Mouse (Mus musculus): ENCODE data around the gene Ascl5. TPM values are rescaled to one million over a fixed set of nuclear protein-coding genes. Genes with fewer than 3 reads are reported as not detected.

Gene Ascl5
- total and polyA plus RNA-seq, 3 experiments: not detected

DNA sequence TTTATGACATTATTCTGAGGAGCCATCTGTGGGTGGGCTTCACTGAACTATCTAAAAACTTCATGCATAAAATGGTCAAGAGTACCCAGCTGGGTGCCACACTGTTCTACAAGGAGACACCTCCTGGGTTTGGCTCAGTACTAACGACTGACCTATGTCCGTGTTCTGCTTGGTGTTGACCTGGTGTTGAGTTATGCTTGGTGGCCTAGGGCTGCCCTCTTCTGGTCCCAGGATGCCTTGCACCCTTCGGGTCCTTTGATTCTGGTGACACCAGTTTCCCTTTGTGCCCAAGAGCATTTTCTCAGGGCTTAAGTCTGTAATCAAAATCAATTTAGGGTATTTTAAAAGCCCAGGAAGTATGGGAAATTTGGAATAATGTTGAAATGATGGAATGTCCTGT lies 25.5 kb downstream of the Ascl5 start:
- Histone ChIP-seq H3K27me3 (ENCODE audit: control insufficient read depth in 1 of 2, insufficient read depth in 2 of 2, low read length in 2 of 2) (no peaks in the 10 kb centered on the region; a peak in 1 of 4 replicates), H3K9me3 (replicated peaks; ENCODE audit: insufficient read depth, low read length) (no peaks in the 10 kb centered on the region), H3K36me3 (ENCODE audit: control insufficient read depth in 1 of 2, insufficient read depth in 2 of 2, low read length in 2 of 2) (no peaks in the 10 kb centered on the region), H3K27ac (ENCODE audit: control insufficient read depth, low read depth, low read length) (no peak overlapping the region), H3K9ac (ENCODE audit: control insufficient read depth, low read depth, low read length, poor library complexity, severe bottlenecking) (no peak overlapping the region), H3K4me1 (ENCODE audit: control insufficient read depth in 1 of 2, insufficient read depth in 2 of 2, low read length in 2 of 2) (no peaks in the 10 kb centered on the region), H3K79me2 (ENCODE audit: control insufficient read depth, insufficient read depth, low read length, poor library complexity) (no peaks in the 10 kb centered on the region), H3K4me3 (ENCODE audit: control insufficient read depth in 1 of 2, insufficient read depth in 1 of 2, low read depth in 2 of 2, low read length in 2 of 2) (no peak overlapping the region)
- TF ChIP-seq MAZ (IDR thresholded peaks at IDR 0.05; ENCODE audit: low read depth, low read length): no peak
- TF ChIP-seq ZNF384 (IDR thresholded peaks at IDR 0.05; ENCODE audit: low read depth, low read length): no peak
- no peak for TF ChIP-seq GABPA (IDR thresholded peaks at IDR 0.05; ENCODE audit: low read depth, low read length)
- TF ChIP-seq ZC3H11A (IDR thresholded peaks at IDR 0.05; ENCODE audit: low read depth, low read length): peak; percentile 48
- TF ChIP-seq TAL1 (IDR thresholded peaks at IDR 0.05; ENCODE audit: low read length): no peak
- TF ChIP-seq CTCF (IDR thresholded peaks at IDR 0.05 in 2 of 3, conservative IDR thresholded peaks at IDR 0.05 in 1 of 3; ENCODE audit: control insufficient read depth in 1 of 3, insufficient read depth in 1 of 3, low read depth in 2 of 3, low read length in 3 of 3, poor library complexity in 1 of 3, severe bottlenecking in 1 of 3): peak; percentile 61 to 81 (median 73)
- no peak for TF ChIP-seq ELF1 (IDR thresholded peaks at IDR 0.05; ENCODE audit: low read depth, low read length)
- TF ChIP-seq USF2 (IDR thresholded peaks at IDR 0.05; ENCODE audit: borderline replicate concordance in 1 of 2, insufficient read depth in 1 of 2, low read depth in 1 of 2, low read length in 2 of 2): no peak
- TF ChIP-seq GATA1 (IDR thresholded peaks at IDR 0.05; ENCODE audit: low read depth, low read length): no peak
- TF ChIP-seq BHLHE40 (IDR thresholded peaks at IDR 0.05; ENCODE audit: borderline replicate concordance, low read depth, low read length): no peak
- TF ChIP-seq RAD21 (IDR thresholded peaks at IDR 0.05; ENCODE audit: low read depth, low read length): peak; percentile 71
- TF ChIP-seq CHD1 (IDR thresholded peaks at IDR 0.05; ENCODE audit: low read depth, low read length): no peak
- no peak for TF ChIP-seq USF1 (IDR thresholded peaks at IDR 0.05; ENCODE audit: low read depth, low read length)
- no peak for TF ChIP-seq ZKSCAN1 (IDR thresholded peaks at IDR 0.05; ENCODE audit: low read depth, low read length)
- TF ChIP-seq UBTF (IDR thresholded peaks at IDR 0.05; ENCODE audit: borderline replicate concordance, insufficient read depth, low read depth, low read length): no peak
- no peak for TF ChIP-seq MAFK (IDR thresholded peaks at IDR 0.05; ENCODE audit: borderline replicate concordance, low read depth, low read length)
- no peak for TF ChIP-seq HCFC1 (IDR thresholded peaks at IDR 0.05; ENCODE audit: low read depth, low read length)
- no peak for TF ChIP-seq MAX (IDR thresholded peaks at IDR 0.05; ENCODE audit: low read length)
- TF ChIP-seq SMC3 (IDR thresholded peaks at IDR 0.05; ENCODE audit: low read depth, low read length): peak; percentile 71
- peak; percentile 37 for DNase-seq (ENCODE audit: low read depth, low spot score)

- Histone ChIP-seq H3K9me3 (replicated peaks; ENCODE audit: insufficient read depth, low read length) (no peaks in the 10 kb centered on the region), H3K27me3 (ENCODE audit: control insufficient read depth in 1 of 2, insufficient read depth in 2 of 2, low read length in 2 of 2) (no peaks in the 10 kb centered on the region; a peak in 1 of 4 replicates), H3K79me2 (ENCODE audit: control insufficient read depth, insufficient read depth, low read length, poor library complexity) (no peaks in the 10 kb centered on the region), H3K27ac (ENCODE audit: control insufficient read depth, low read depth, low read length) (no peak overlapping the region), H3K36me3 (ENCODE audit: control insufficient read depth in 1 of 2, insufficient read depth in 2 of 2, low read length in 2 of 2) (no peaks in the 10 kb centered on the region), H3K9ac (ENCODE audit: control insufficient read depth, low read depth, low read length, poor library complexity, severe bottlenecking) (no peak overlapping the region), H3K4me3 (ENCODE audit: control insufficient read depth in 1 of 2, insufficient read depth in 1 of 2, low read depth in 2 of 2, low read length in 2 of 2) (no peak overlapping the region), H3K4me1 (ENCODE audit: control insufficient read depth in 1 of 2, insufficient read depth in 2 of 2, low read length in 2 of 2) (no peaks in the 10 kb centered on the region)
- DNase-seq (ENCODE audit: low read depth, low spot score): no peak
- TF ChIP-seq MYB (IDR thresholded peaks at IDR 0.05; ENCODE audit: low read depth, low read length) (no peak), NELFE (IDR thresholded peaks at IDR 0.05; ENCODE audit: low read depth, low read length) (no peak), RCOR1 (IDR thresholded peaks at IDR 0.05; ENCODE audit: low read depth, low read length) (no peak), MAZ (IDR thresholded peaks at IDR 0.05; ENCODE audit: low read depth, low read length) (no peak), CTCF (IDR thresholded peaks at IDR 0.05 in 2 of 3, conservative IDR thresholded peaks at IDR 0.05 in 1 of 3; ENCODE audit: control insufficient read depth in 1 of 3, insufficient read depth in 1 of 3, low read depth in 2 of 3, low read length in 3 of 3, poor library complexity in 1 of 3, severe bottlenecking in 1 of 3) (no peak), MYC (IDR thresholded peaks at IDR 0.05; ENCODE audit: low read depth, low read length) (no peak), TAL1 (IDR thresholded peaks at IDR 0.05; ENCODE audit: low read length) (no peak), USF1 (IDR thresholded peaks at IDR 0.05; ENCODE audit: low read depth, low read length) (no peak), GATA1 (IDR thresholded peaks at IDR 0.05; ENCODE audit: low read depth, low read length) (no peak), ZC3H11A (IDR thresholded peaks at IDR 0.05; ENCODE audit: low read depth, low read length) (no peak), UBTF (IDR thresholded peaks at IDR 0.05; ENCODE audit: borderline replicate concordance, insufficient read depth, low read depth, low read length) (no peak), POLR2AphosphoS5 (IDR thresholded peaks at IDR 0.05; ENCODE audit: borderline replicate concordance, low read depth, low read length) (no peak), NRF1 (IDR thresholded peaks at IDR 0.05; ENCODE audit: insufficient read depth, low read depth, low read length, poor library complexity, severe bottlenecking) (no peak)
These were observed 27.1 kb downstream of the Ascl5 start for GRCm38 (mm10) chr1:136077656-136078055.

Measured in MEL (cell line).